Mouse (Mus musculus): ENCODE measurements at regions not wholly inside any gene's neighbourhood (a gene's known extent, or its start where the extent isn't known, plus 50 kb on each side); places are given as distances from the start of the nearest gene placed in this dataset.
"Not testable (repeated sequence)": the region's sequence is repeated elsewhere in the genome, so short reads cannot be mapped to it uniquely, and the experiment has no call there.

GRCm38 (mm10) chr13:32449710-32450417 lies 111.3 kb upstream of the Gmds start:
- DNase-seq, result peak; percentile 15

GRCm38 (mm10) chr13:32444531-32444930 lies 106.0 kb upstream of the Gmds start:
- DNase-seq, result no peak

- no peak for DNase-seq
These were observed 103.5 kb upstream of the Gmds start for GRCm38 (mm10) chr13:32442025-32442424.

- DNase-seq, result no peak
These were observed 96.6 kb upstream of the Gmds start for GRCm38 (mm10) chr13:32435136-32435535.

- DNase-seq, result no peak
These were observed 89.9 kb upstream of the Gmds start for GRCm38 (mm10) chr13:32428482-32428881.

- DNase-seq, result no peak
These were observed 88.4 kb upstream of the Gmds start for GRCm38 (mm10) chr13:32426906-32427305.

- DNase-seq, result peak; percentile 32
These were observed 87.7 kb upstream of the Gmds start for GRCm38 (mm10) chr13:32426199-32426598.

- not testable (repeated sequence) for DNase-seq
These were observed 86.0 kb upstream of the Gmds start for GRCm38 (mm10) chr13:32424543-32424942.

GRCm38 (mm10) chr13:32422485-32422884 lies 83.9 kb upstream of the Gmds start:
- no peak for DNase-seq

GRCm38 (mm10) chr13:32419326-32419725 lies 80.8 kb upstream of the Gmds start:
- no peak for DNase-seq

GRCm38 (mm10) chr13:32418655-32419054 lies 80.1 kb upstream of the Gmds start:
- no peak for DNase-seq

- DNase-seq, result no peak
These were observed 79.4 kb upstream of the Gmds start for GRCm38 (mm10) chr13:32417907-32418306.

GRCm38 (mm10) chr13:32411287-32411935 lies 72.9 kb upstream of the Gmds start:
- DNase-seq, result peak; percentile 78

GRCm38 (mm10) chr13:32410065-32410464 lies 71.5 kb upstream of the Gmds start:
- no peak for DNase-seq

- DNase-seq, result no peak
These were observed 60.1 kb upstream of the Gmds start for GRCm38 (mm10) chr13:32398616-32399015.
